ENCODE assay signal across 18 mouse cellular contexts in the genomic region with DNA sequence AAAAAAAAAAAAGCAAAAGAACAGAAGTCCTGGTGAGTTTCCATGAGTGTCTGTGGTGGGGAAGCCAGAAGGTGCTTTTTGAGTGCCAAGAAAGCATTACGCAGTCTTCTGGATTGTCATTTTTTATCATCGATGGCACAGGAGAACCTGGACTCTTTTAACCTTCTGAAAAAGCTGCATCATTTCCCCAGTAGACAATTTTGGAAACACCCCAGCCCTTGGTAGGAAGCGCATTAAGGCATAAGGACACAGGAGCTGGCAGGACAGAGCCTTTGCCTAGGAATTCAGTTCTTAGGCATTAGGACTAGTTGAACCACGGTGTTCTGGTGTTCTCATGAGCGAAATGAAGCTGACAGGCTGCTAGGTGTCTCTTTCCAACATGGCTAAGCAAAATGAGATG.
DNase-seq lines count a peak whose midpoint lies in the region; ATAC-seq and TF ChIP-seq lines count a peak whose summit lies in the region.
"Had no signal": no experiment of that assay in that cellular context is flagged by ENCODE, and none has a peak within 500 bp of the region (broad histone marks: within the 10 kb centered on the region; RNA-seq: fewer than 3 reads in every experiment).

No protein-coding gene starts in this region.

- peak; percentile 55 for DNase-seq in forebrain, postnatal 0 days
- peak; percentile 81 for DNase-seq in brain, adult 2 months (ENCODE audit: low read depth, low spot score)
- DNase-seq in cerebellum, adult 9-10 months = peak; percentile 77
- no peak for DNase-seq in gastrocnemius, adult 2 months
- DNase-seq: adrenal gland, postnatal 10 days; embryo, embryonic 11 days; gastrocnemius, postnatal 14 days; heart, postnatal 36 days; kidney, adult 9 months had no signal

- no peak overlapping the region for H3K27ac ChIP-seq in forebrain, postnatal 0 days (ENCODE audit: low read depth, low read length)
- H3K27ac ChIP-seq in forebrain, embryonic 13.5 days = no peak overlapping the region
- H3K27ac ChIP-seq in gastrocnemius, adult 2 months = no peak overlapping the region
- H3K27ac ChIP-seq: embryonic facial prominence, embryonic 15.5 days; forebrain, embryonic 10.5 days; forebrain, embryonic 15.5 days; heart, embryonic 13.5 days; hindbrain, embryonic 15.5 days had no signal

- H3K27me3 ChIP-seq in forebrain, postnatal 0 days (ENCODE audit: insufficient read depth, low read length) = no peaks in the 10 kb centered on the region
- no peaks in the 10 kb centered on the region for H3K27me3 ChIP-seq in forebrain, embryonic 13.5 days
- H3K27me3 ChIP-seq: embryonic facial prominence, embryonic 15.5 days; forebrain, embryonic 15.5 days; heart, embryonic 13.5 days; hindbrain, embryonic 15.5 days had no signal

- no peaks in the 10 kb centered on the region for H3K4me1 ChIP-seq in forebrain, postnatal 0 days (ENCODE audit: insufficient read depth)
- H3K4me1 ChIP-seq in forebrain, embryonic 13.5 days = peaks cover 4% of the 10 kb centered on the region; the same call in 1 of the 2 replicates
- H3K4me1 ChIP-seq: embryonic facial prominence, embryonic 15.5 days; hindbrain, embryonic 15.5 days had no signal

- H3K4me2 ChIP-seq in forebrain, postnatal 0 days (ENCODE audit: low read depth) = no peak overlapping the region
- H3K4me2 ChIP-seq in forebrain, embryonic 13.5 days = no peak overlapping the region
- H3K4me2 ChIP-seq: embryonic facial prominence, embryonic 15.5 days; forebrain, embryonic 15.5 days; heart, embryonic 13.5 days; hindbrain, embryonic 15.5 days had no signal

- H3K36me3 ChIP-seq in forebrain, postnatal 0 days (ENCODE audit: insufficient read depth) = no peaks in the 10 kb centered on the region
- no peaks in the 10 kb centered on the region for H3K36me3 ChIP-seq in forebrain, embryonic 13.5 days (ENCODE audit: poor library complexity, severe bottlenecking)
- H3K36me3 ChIP-seq: embryonic facial prominence, embryonic 15.5 days; forebrain, embryonic 10.5 days; forebrain, embryonic 15.5 days; heart, embryonic 13.5 days; hindbrain, embryonic 15.5 days had no signal

- TF ChIP-seq CTCF in forebrain, postnatal 0 days (IDR thresholded peaks at IDR 0.05; ENCODE audit: low read depth) = no peak
- TF ChIP-seq CTCF in gastrocnemius, adult 2 months (IDR thresholded peaks at IDR 0.05) = no peak

- ATAC-seq in forebrain, postnatal 0 days = no peak
- ATAC-seq in forebrain, embryonic 13.5 days = no peak
- no peak for ATAC-seq in activated CD4-positive, CD25-positive, alpha-beta regulatory T cell, adult 4 months
- ATAC-seq: forebrain, embryonic 15.5 days; intestine, embryonic 16.5 days had no signal

- H3K4me3 ChIP-seq in forebrain, postnatal 0 days (ENCODE audit: low read depth, low read length) = no peak overlapping the region
- no peak overlapping the region for H3K4me3 ChIP-seq in forebrain, embryonic 13.5 days
- no peak overlapping the region for H3K4me3 ChIP-seq in gastrocnemius, adult 2 months
- H3K4me3 ChIP-seq: embryonic facial prominence, embryonic 15.5 days; erythroblast, embryonic 14.5 days; forebrain, embryonic 10.5 days; forebrain, embryonic 15.5 days; heart, embryonic 13.5 days; hindbrain, embryonic 15.5 days had no signal

- H3K9ac ChIP-seq in forebrain, postnatal 0 days = no peak overlapping the region
- H3K9ac ChIP-seq in forebrain, embryonic 13.5 days = no peak overlapping the region
- H3K9ac ChIP-seq: embryonic facial prominence, embryonic 15.5 days; forebrain, embryonic 15.5 days; heart, embryonic 13.5 days; hindbrain, embryonic 15.5 days had no signal

- 76% methylated on average over 5 of the region's 5 CpGs for WGBS in forebrain, postnatal 0 days
- WGBS in forebrain, embryonic 13.5 days = 93% methylated on average over 5 of the region's 5 CpGs

- no peaks in the 10 kb centered on the region for H3K9me3 ChIP-seq in forebrain, postnatal 0 days (ENCODE audit: low read length)
- H3K9me3 ChIP-seq in forebrain, embryonic 13.5 days (replicated peaks) = no peaks in the 10 kb centered on the region
- H3K9me3 ChIP-seq: embryonic facial prominence, embryonic 15.5 days; forebrain, embryonic 10.5 days; forebrain, embryonic 15.5 days; heart, embryonic 13.5 days; hindbrain, embryonic 15.5 days had no signal

- intact Hi-C loops in gastrocnemius, adult 2 months (cut with DNase I) = no loop called here
